Mouse (Mus musculus) heart, postnatal 10 days (tissue): ENCODE data around the gene Mogs. TPM values are rescaled to one million over a fixed set of nuclear protein-coding genes. Genes with fewer than 3 reads are reported as not detected.

ENCODE experiments used
- microRNA-seq, 2 experiments: library from miRNA; unstranded; fragments of <30 nt; microRNA quantifications; one replicate each; pipeline ENCODE4 v1.2.0; 2022
- total RNA-seq, 2 experiments: library from RNA; stranded (reverse); gene quantifications; 2 replicates each; pipeline ENCODE4 v1.2.3; 2021

Mogs gene
- total RNA-seq, 2 experiments from 2014 or later: 13.4 to 15.8 TPM

Small RNA genes within 50 kb of the gene (microRNA-seq; reads per million reads assigned to microRNA genes)
- gene Mir3470a: 0 reads per million in 2 experiments

Other genes with a start within 250 kb of the Mogs start
- gene Sema4f, start 175.7 kb upstream of the Mogs start, total RNA-seq: under 1 TPM; 0.22 to 0.29 TPM
- gene M1ap, start 168.6 kb upstream of the Mogs start, total RNA-seq: under 1 TPM in 1 of 2 experiments, not detected in 1; 0.53 TPM
- gene Dok1, start 82.0 kb upstream of the Mogs start, total RNA-seq: 1 to 10 TPM; 5.2 to 6.8 TPM
- gene Loxl3, start 81.3 kb upstream of the Mogs start, total RNA-seq: 1 to 10 TPM; 6.0 to 6.8 TPM
- 10 to 100 TPM; 74.2 to 85.8 TPM for gene Aup1, start 61.0 kb upstream of the Mogs start, total RNA-seq
- gene Htra2, start 60.2 kb upstream of the Mogs start, total RNA-seq: 10 to 100 TPM; 32.9 to 35.6 TPM
- under 1 TPM; 0.22 to 0.55 TPM for gene Dqx1, start 57.7 kb upstream of the Mogs start, total RNA-seq
- gene Tlx2, start 45.2 kb upstream of the Mogs start, total RNA-seq: not detected
- gene Pcgf1, start 37.6 kb upstream of the Mogs start, total RNA-seq: 1 to 10 TPM; 6.9 to 8.7 TPM
- gene Lbx2, start 29.1 kb upstream of the Mogs start, total RNA-seq: 1 to 10 TPM in 1 of 2 experiments, under 1 TPM in 1; 0.55 to 1.3 TPM
- 1 to 10 TPM; 2.3 to 2.7 TPM for gene Ccdc142, start 13.9 kb upstream of the Mogs start, total RNA-seq
- gene Gm42688, start 13.9 kb upstream of the Mogs start, total RNA-seq: 1 to 10 TPM; 1.9 to 2.1 TPM
- 100 to 1,000 TPM; 111 to 125 TPM for gene Mrpl53, start 6.5 kb upstream of the Mogs start, total RNA-seq
- 10 to 100 TPM; 83.1 to 83.9 TPM for gene Wbp1, start 6.1 kb downstream of the Mogs start, total RNA-seq
- 10 to 100 TPM; 14.6 to 17.6 TPM for gene Ino80b, start 9.9 kb downstream of the Mogs start, total RNA-seq
- gene Rtkn, start 20.0 kb downstream of the Mogs start, total RNA-seq: 10 to 100 TPM; 10.7 to 11.7 TPM
- 1 to 10 TPM; 1.7 to 1.8 TPM for gene Wdr54, start 40.9 kb downstream of the Mogs start, total RNA-seq
- under 1 TPM in 1 of 2 experiments, not detected in 1; 0.12 TPM for gene 1700003E16Rik, start 40.9 kb downstream of the Mogs start, total RNA-seq
- gene Dctn1, start 50.4 kb downstream of the Mogs start, total RNA-seq: 100 to 1,000 TPM; 121 to 127 TPM
- not detected for gene Slc4a5, start 104.3 kb downstream of the Mogs start, total RNA-seq
- gene Mthfd2, start 210.4 kb downstream of the Mogs start, total RNA-seq: 1 to 10 TPM; 5.0 to 5.4 TPM
- 10 to 100 TPM; 30.5 to 35.1 TPM for gene Mob1a, start 210.5 kb downstream of the Mogs start, total RNA-seq
- 100 to 1,000 TPM; 235 to 249 TPM for gene Bola3, start 233.7 kb downstream of the Mogs start, total RNA-seq